Mouse (Mus musculus) spleen, embryonic (tissue): Measurements from ENCODE around the gene Slc9a3.

ENCODE experiments used
- CTCF ChIA-PET: fragments of 350-600 bp; sonication (Branson Sonifier 250); formaldehyde crosslinking; loops from one replicate; lab custom pipeline; 2022; lab: Charles Lee

The Slc9a3 gene

DNA sequence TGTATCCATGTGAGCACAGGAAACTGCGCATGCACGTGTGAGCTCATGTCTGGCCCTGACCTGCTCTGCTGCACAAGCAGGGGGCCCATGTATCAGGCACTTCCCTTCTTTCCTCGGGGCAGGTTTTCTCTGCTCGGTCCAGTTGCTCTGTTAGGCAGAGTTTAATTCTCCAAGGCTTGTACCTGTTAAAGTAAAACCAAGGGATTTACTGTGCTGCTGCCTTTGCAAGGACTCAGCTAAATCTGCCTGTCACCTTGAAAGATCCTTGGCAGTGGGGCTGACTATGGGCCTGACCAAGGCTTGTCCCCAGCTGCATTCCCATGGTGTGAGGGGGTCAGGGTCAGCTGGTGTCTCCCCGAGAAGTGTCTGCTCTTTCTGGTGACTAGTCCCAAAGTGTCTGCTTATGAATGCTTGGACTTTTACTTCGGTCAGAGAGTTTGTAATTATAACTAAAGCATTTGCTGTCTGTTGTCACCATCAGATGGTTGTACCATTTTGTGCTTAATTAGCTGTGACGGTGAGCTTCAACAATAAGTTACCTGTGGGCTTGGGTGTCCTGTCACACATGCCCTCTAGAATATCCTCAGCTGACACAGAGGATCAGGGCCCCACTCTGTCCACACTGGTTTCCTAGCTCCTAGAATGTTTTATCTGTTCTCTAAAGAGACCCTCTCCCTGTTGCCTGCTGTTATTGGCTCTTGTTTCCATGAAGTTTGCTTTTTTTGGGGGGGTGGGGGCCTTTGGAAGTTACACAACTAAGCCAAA, 23.0 kb downstream of the Slc9a3 start:
- CTCF ChIA-PET, result interaction anchor here (0.6 kb wide), 1 partner anchor 54 kb away, joined by 3 read pairs; no protein-coding TSS in a partner anchor

DNA sequence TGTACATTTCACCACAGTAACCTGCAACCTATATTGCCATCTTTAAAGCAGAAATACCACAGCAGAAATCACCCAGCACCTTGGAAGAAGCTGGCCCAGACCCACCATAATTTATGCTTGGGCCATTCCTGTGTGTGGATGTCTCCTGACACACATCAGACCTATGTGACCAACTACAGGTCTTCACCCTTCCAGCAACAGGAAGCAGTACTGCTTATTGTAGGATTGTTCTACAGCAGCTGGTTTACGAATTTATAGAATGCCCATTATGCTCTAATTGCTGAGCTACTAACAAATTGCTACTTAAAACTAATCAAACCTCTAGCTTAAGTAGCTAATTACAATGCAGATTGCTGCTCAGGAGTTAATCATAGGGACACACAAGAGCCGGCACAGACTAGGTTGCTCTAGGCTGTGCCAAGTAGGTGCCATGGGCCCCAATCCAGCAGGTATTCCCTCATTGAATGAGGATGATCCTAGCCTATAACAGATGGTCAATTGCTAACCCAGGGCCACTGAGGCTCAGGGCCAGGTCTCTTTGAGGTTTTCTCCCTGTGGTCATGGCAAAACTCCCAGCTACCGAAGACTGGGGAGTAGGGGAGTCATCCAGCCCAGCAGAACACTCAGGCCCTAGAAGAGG, 24.8 kb downstream of the Slc9a3 start:
- CTCF ChIA-PET, result no interaction called here

DNA sequence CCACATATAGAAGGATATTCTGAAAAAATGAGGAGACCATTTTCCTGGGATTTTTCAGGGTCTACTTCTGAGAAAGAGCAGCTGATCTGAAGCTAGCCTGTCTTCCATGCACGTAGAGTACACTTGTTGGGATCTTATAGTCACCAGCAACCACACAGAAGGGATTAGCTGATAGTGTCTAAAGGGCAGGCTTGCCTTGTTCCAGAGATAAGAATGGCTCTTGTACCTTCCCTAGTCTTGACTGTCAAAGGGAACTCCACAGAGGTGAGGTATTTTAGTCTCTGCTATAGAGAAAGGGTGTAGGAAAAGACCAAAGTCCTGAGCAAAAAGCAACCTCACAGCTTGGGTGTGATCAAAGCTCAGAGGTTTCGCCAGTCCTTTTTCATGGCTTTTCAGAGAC, 26.1 kb downstream of the Slc9a3 start:
- CTCF ChIA-PET, result no interaction called here

DNA sequence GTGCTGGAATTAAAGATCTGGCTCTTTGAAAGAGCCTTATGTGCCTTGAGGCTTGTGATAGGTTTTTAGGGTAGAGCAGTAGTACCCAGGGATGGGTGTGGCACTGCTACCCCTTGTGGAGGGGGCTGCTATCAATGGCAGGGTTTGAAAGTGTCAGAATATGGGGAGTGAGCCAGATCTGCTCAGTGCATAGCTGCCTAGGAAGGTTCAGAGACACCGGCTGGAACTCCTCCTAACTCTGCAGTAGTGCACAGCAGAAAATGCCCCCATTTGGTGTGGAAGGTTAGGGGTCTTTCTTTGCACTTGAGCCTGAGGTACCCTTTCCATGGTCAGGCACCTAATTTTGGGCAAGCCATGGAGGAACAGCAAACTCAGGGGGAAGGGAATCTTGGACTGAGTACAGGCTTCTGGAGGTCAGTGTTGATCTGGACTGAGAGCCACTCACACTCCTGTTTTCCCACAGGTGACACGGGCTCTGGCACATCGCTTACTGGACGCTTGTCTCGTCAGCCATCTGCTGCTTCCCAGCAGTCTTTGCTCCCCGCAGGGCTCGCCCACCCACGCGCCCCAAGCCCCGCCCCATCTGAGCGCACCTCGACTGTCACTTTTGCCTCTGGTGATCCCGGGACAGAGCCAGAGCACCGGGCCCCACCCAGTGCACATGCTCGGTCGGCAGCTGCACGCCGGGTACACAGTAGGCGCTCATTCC, 45.2 kb downstream of the Slc9a3 start:
- CTCF ChIA-PET, result interaction anchor here (0.6 to 0.7 kb wide), 2 partner anchors 157 to 326 kb away, joined by 4 to 17 read pairs; no protein-coding TSS in a partner anchor

DNA sequence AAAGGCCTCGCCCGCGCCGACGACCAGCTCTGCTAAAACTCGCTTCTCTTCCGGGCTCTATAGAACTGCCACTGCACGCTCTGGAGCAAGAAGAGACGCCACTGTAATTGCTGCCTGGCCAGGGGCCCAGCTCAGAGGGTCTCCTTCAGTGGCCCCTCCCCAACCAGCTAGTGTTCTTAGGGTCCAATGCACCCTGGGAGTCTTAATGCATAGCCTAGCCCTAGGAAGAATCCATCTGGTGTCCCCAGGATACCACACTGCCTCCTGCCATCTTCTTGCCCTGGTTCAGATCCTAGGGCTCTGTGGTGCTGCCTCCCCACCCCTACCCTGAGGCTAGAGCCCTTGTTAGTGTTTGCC, 45.8 kb downstream of the Slc9a3 start:
- CTCF ChIA-PET, result interaction anchor here (0.6 kb wide), 1 partner anchor 157 kb away, joined by 17 read pairs; no protein-coding TSS in a partner anchor

DNA sequence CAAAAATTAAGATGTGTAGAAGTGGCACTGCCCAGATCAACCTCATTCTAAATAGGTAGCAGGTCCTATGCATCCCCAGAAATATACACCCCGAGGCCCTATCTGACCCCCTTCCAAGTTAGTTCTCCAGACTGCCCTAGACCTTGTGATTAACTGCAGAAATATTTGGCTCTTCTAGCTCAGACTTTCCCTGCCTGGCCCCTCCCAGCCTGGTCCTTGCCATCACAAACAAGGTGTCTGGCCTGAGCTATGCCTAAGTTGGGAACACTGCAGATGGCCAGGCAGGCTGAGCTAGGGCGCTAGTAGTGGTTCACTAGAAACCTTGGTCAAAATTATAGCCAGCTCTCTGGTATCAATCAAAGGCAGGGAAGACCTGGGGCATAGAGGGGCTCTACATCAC, 46.2 kb downstream of the Slc9a3 start:
- CTCF ChIA-PET, result no interaction called here

DNA sequence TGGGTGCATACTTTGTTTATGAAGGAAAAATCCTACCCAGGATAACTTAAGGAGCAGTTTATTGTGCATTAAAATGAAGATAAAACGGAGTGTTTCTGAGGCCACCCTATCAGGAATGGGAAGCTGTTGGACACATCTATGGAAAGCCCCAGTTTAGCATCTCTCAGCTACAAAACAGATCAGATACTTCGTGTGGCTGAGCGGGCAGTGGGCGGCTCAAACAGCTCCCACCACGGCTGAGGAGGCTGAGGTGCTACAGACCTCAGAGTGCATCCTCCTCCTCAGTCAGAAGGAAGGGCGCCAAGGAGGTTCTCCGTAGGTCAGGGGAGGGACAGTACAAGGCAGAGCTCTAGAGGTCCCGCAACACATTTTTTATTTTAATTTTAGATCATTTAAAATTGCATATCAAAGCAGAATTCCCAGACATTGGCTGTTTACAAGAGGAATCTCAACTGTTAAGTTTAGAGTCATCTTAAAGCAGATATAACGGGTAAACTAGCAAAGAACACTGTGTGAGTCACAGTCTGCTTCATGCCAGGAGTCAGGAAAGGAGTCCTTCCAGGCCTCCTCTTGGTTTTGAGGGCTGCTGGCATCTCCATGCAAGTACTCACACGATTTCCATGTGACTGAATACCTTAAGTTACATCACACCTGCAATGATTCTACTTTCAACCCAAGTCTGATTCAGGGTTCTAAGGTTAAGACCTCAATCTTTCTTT, 48.3 kb downstream of the Slc9a3 start:
- CTCF ChIA-PET, result no interaction called here

DNA sequence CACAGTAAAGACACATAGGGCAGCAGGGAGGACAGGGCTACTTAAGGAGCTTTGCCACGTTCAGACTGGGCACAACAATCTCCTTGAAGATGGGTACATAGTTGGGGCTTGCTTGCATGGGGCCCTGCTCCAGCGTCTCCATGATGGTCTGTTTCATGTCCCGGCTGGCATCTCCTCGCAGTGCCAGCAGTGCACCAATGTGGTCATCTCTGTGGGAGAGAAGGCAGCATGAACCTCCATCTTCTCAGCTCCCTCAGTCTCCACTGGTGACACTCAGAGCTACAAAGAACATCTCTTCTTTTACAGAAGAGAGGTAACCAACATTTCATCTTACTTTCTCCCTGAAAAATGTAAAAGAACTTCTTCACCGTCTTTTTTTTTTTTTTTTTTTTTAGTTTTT, 50.8 kb downstream of the Slc9a3 start:
- CTCF ChIA-PET, result no interaction called here

DNA sequence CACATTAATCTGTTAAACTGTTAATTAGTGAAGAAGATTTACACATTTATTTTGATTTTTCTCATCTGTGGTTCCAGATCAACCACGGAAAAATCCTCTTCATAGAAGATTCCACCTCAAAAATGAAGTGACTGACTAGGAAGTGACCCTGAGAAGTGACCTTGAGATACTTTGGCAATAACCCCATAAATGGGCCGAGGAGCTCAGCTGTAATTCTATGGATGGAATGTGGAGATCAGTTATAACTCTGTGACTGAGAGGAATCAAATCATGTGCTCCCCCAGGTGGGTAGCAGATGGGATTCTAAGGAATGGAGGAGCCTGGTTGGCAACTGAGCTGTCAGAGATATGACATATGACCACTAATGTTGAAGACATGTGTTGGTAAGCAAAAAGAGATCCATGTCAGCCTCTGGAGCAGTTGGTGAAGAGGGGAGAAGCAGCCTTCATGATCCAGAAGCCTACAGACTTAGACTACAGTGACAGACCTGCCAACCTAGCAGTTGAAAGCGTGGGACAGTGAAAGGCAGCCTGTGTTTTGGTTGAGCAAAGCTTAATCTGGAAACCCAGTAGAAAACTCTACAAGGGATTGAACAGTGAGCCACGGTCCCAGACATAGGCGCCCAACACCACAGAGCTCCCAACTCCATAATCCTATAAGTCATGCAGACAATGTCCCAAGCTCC, 61.9 kb downstream of the Slc9a3 start:
- CTCF ChIA-PET, result no interaction called here

DNA sequence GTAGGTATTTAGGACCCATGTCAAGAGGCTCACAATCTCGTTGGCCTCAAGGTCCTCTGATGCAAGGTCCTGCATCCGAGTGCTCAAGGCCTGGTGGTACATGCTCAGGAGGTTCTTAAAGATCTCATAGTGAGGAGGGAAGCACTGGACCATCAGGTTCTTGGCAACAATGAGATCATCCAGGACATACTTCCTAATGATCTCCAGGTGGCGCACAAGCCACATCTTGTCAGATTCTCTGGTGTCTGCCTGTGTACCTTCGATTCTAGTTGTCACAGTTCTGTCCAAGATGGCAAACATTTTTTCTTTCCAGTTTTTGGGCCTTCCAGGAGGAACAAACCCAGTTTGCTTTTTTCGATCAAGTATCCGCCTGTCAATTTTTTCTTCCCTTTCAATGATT, 71.4 kb downstream of the Slc9a3 start:
- CTCF ChIA-PET, result no interaction called here

DNA sequence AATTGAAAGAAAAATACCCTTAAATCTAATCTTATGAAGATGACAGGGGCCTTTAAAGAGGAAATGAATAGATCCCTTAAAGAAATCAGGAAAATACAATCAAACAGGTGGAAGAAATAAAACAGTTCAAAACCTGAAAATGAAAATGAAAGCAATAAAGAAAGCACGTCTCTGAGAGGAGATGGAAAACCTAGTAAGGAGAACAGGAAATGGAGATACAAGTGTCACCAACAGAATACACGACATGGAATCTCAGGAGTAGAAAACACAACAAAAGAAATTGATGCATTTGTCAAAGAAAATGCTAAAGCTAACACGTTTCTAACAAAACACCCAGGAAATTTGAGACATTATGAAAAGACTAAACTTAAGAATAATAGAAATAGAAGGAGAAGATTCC, 75.2 kb downstream of the Slc9a3 start:
- CTCF ChIA-PET, result no interaction called here

DNA sequence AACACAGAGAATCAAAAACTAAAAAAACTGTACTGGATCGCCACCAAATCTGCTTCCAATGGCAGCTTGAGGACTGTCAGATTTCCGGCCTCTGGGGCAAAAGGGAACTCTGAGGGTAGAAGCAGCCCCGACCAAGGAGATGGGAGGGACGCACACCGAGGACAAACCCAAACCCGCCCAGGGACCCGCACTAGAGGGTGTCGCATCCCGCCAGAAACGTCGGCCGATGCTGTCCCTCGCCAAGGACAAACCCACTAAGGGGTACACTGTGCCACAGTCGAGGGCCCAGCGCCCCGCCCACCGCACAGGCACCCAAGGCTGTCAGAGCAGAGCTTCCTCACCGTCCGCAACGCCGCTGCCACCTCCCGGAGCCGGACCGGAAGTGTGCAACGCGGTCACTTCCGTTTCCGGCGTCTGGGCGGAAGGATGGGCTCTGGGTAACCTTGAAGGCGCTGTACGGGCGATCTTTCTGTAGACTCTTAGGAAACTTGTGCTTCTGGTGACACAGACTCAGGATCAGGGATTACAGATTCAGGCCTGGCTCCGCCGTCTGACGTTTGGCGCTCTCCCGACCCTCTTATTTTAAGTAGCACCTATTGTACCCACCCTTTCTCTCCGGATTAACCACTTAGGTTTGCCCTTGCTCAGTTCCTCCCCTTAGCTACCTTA, 87.2 kb downstream of the Slc9a3 start, which contains the start of gene Exoc3:
Gene Exoc3 (minus strand): TSS at position 416 of the 669 bp plus-strand sequence.
- CTCF ChIA-PET, result no interaction called here

DNA sequence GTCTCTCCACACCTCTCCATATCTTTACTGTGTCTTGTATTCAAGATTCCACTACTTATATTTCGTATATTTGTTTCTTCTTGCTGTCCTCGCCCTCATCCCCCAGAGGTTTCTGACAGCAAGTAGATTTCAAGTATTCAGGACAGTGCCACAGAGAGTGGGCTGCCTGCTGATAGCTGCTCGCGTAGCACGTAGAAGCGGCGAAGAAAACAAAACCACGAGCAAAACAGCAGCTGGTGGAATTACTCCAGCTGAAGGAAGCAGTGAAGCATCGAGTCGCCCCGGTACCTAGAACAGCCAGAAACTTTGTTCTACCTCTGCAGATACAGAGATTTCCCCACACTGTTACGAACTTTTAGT, 87.7 kb downstream of the Slc9a3 start:
- CTCF ChIA-PET, result no interaction called here

DNA sequence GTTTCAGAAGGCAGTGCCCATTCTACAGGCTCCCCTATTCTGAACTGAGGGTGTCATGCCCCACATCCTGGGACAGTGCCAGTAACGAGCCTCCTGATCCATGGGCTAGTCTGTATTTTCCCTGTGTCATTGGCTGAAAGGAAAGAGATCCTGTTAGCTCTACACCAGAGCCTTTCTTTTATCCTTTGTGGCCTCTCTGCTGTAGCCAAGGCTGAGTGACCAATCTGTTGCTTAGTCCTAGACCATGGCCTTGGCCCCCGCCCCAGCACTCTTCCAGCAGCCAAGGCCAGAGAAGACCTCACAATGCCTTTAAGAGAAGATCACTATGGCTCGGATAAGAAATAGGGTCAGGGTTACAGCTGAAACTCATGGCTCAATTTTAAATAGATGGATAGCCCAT, 97.2 kb downstream of the Slc9a3 start:
- CTCF ChIA-PET, result no interaction called here
